Mouse (Mus musculus): ENCODE results near the gene Clk3. TPM values are rescaled to one million over a fixed set of nuclear protein-coding genes. Genes with fewer than 3 reads are reported as not detected.

Clk3 gene
- 64.7 and 80.3 TPM in 2 replicates for polyA plus RNA-seq (2015; fragmentation: Nextera tagmentation; extraction: Ambion mirVana)

DNA sequence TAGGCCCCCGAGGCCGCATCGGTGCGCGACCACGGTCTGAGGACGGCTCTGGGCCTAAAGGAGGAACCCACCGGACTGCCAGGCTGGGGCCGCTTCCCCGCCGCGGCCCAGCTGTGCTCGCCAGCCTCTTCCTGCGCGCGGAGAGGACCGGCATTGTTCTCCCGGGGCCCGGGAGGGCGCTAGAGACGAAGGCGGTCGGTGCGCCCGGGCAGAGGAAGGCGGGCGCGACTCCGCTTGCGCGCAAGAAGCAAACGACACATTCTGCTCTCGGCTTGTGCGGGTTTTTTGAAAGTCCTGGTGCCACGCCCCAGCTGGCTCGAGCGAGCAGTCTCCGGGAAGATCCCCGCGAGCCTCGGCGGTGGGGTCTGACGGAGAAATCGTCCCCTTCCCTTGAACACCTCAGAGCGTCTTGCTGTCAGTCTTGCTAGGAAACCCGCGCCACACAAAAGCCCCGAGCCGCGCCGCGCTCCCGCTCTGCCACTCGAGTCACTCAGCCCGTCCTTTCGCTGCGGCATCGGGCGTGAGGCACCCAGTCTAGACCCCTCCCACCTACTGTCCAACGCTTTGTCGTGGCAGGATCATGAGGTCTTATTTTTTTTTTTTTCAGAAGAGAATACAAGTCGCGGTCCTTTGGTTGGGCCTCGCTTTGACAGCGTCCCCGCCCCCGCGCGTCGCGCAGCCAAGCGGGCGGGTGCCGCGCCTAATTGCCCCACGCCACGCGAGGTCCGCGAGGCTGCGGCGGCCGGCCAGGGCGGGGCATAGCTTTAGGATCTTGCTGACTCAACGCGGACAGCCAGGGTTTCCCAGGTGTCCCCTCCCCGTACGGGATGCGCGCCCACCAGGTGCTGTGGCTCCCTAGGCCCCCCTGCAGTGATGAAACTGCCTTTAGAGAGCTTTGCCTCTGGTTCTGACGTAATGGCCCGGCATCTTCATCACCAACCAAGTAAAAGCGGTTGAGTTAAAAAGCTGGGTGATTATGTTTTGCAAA, at the start of gene Clk3:
Gene Clk3 (minus strand): TSS at position 497 of the 988 bp plus-strand sequence.
- peaks cover 12% of the 10 kb centered on the region for H3K36me3 ChIP-seq
- peaks cover 40% of the 10 kb centered on the region for H3K4me1 ChIP-seq
- H3K9me3 ChIP-seq: no peaks in the 10 kb centered on the region
- H3K27ac ChIP-seq: peak within 1 kb of the TSS; percentile 97
- H3K4me2 ChIP-seq: peak within 1 kb of the TSS; percentile 93
- peak; percentile 52; the same call in 1 of the 2 replicates for ATAC-seq (ENCODE audit: insufficient number of reproducible peaks, low FRiP score, low TSS enrichment, low read depth)
- WGBS: under 1% methylated on average over 92 of the region's 93 CpGs
- peak within 1 kb of the TSS; percentile 82 for H3K4me3 ChIP-seq
- H3K9ac ChIP-seq: peak within 1 kb of the TSS; percentile 82
- H3K27me3 ChIP-seq: no peaks in the 10 kb centered on the region

GRCm38 (mm10) chr9:57814866-57815265, 49.2 kb upstream of the Clk3 start:
- H3K9ac ChIP-seq: no peak overlapping the region
- WGBS: 17% methylated on average over 3 of the region's 3 CpGs
- H3K4me2 ChIP-seq: no peak overlapping the region
- 0 out of 2 replicates have a peak, but pooled peaks cover 5% of the 10 kb centered on the region for H3K27me3 ChIP-seq
- no peak overlapping the region for H3K4me3 ChIP-seq
- ATAC-seq (ENCODE audit: insufficient number of reproducible peaks, low FRiP score, low TSS enrichment, low read depth): no peak
- H3K36me3 ChIP-seq: no peaks in the 10 kb centered on the region
- no peak overlapping the region for H3K27ac ChIP-seq
- H3K9me3 ChIP-seq: no peaks in the 10 kb centered on the region
- H3K4me1 ChIP-seq: peaks cover 48% of the 10 kb centered on the region

- Histone ChIP-seq H3K4me3 (no peak overlapping the region), H3K9me3 (no peaks in the 10 kb centered on the region), H3K27ac (no peak overlapping the region), H3K4me1 (peaks cover 53% of the 10 kb centered on the region), H3K27me3 (0 out of 2 replicates have a peak, but pooled peaks cover 5% of the 10 kb centered on the region), H3K9ac (no peak overlapping the region), H3K4me2 (no peak overlapping the region), H3K36me3 (no peaks in the 10 kb centered on the region)
- no peak for ATAC-seq (ENCODE audit: insufficient number of reproducible peaks, low FRiP score, low TSS enrichment, low read depth)
- 29% methylated on average over 1 of the region's 1 CpGs for WGBS
These were observed 48.4 kb upstream of the Clk3 start for GRCm38 (mm10) chr9:57814014-57814413.

- Histone ChIP-seq H3K9ac (no peak overlapping the region), H3K4me2 (no peak overlapping the region), H3K9me3 (no peaks in the 10 kb centered on the region), H3K27me3 (0 out of 2 replicates have a peak, but pooled peaks cover 5% of the 10 kb centered on the region), H3K4me3 (no peak overlapping the region), H3K4me1 (peaks cover 60% of the 10 kb centered on the region), H3K27ac (no peak overlapping the region), H3K36me3 (no peaks in the 10 kb centered on the region)
- WGBS: 23% methylated on average over 8 of the region's 8 CpGs
- ATAC-seq (ENCODE audit: insufficient number of reproducible peaks, low FRiP score, low TSS enrichment, low read depth): no peak
These were observed 46.4 kb upstream of the Clk3 start for GRCm38 (mm10) chr9:57811793-57812733.

DNA sequence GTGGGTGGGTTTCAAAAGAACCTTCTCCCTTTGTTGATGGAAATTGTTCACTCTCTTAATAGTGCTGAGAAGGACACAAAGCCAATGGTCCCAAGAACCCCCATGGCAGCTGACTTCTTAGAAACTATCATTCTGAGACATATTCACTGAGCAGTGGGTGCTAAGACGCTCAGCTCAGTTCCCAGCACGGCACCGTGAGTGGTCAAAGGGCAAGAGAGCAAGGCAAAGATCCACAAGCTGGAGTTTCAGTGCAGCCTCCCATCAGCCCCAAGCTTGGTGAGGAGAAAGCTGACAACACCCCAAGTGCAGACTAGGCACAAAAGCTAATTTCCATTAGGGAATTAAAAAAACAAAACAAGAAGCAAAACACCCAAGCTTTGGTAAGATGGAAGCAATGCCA, 45.0 kb upstream of the Clk3 start:
- WGBS: 82% methylated on average over 3 of the region's 3 CpGs
- Histone ChIP-seq H3K4me1 (peaks cover 47% of the 10 kb centered on the region), H3K36me3 (no peaks in the 10 kb centered on the region), H3K4me3 (no peak overlapping the region), H3K27me3 (0 out of 2 replicates have a peak, but pooled peaks cover 5% of the 10 kb centered on the region), H3K4me2 (no peak overlapping the region), H3K9ac (no peak overlapping the region), H3K9me3 (no peaks in the 10 kb centered on the region), H3K27ac (no peak overlapping the region)
- ATAC-seq (ENCODE audit: insufficient number of reproducible peaks, low FRiP score, low TSS enrichment, low read depth): no peak

- Histone ChIP-seq H3K9ac (no peak overlapping the region), H3K4me2 (no peak overlapping the region), H3K27ac (no peak overlapping the region), H3K27me3 (0 out of 2 replicates have a peak, but pooled peaks cover 5% of the 10 kb centered on the region), H3K36me3 (no peaks in the 10 kb centered on the region), H3K9me3 (no peaks in the 10 kb centered on the region), H3K4me1 (peaks cover 36% of the 10 kb centered on the region), H3K4me3 (no peak overlapping the region)
- no peak for ATAC-seq (ENCODE audit: insufficient number of reproducible peaks, low FRiP score, low TSS enrichment, low read depth)
- WGBS: 34% methylated on average over 5 of the region's 5 CpGs
These were observed 43.2 kb upstream of the Clk3 start for GRCm38 (mm10) chr9:57808771-57809310.

GRCm38 (mm10) chr9:57807174-57807651, 41.6 kb upstream of the Clk3 start:
- no peak for ATAC-seq (ENCODE audit: insufficient number of reproducible peaks, low FRiP score, low TSS enrichment, low read depth)
- Histone ChIP-seq H3K4me2 (no peak overlapping the region), H3K36me3 (no peaks in the 10 kb centered on the region), H3K27me3 (0 out of 2 replicates have a peak, but pooled peaks cover 5% of the 10 kb centered on the region), H3K9me3 (no peaks in the 10 kb centered on the region), H3K9ac (no peak overlapping the region), H3K4me3 (no peak overlapping the region), H3K27ac (no peak overlapping the region), H3K4me1 (peaks cover 23% of the 10 kb centered on the region)
- WGBS: 48% methylated on average over 4 of the region's 4 CpGs

- H3K4me1 ChIP-seq: peaks cover 21% of the 10 kb centered on the region
- WGBS: 45% methylated on average over 1 of the region's 1 CpGs
- no peak overlapping the region for H3K27ac ChIP-seq
- H3K9me3 ChIP-seq: no peaks in the 10 kb centered on the region
- H3K4me3 ChIP-seq: no peak overlapping the region
- no peak overlapping the region for H3K9ac ChIP-seq
- no peak for ATAC-seq (ENCODE audit: insufficient number of reproducible peaks, low FRiP score, low TSS enrichment, low read depth)
- 0 out of 2 replicates have a peak, but pooled peaks cover 5% of the 10 kb centered on the region for H3K27me3 ChIP-seq
- H3K36me3 ChIP-seq: no peaks in the 10 kb centered on the region
- H3K4me2 ChIP-seq: no peak overlapping the region
These were observed 40.4 kb upstream of the Clk3 start for GRCm38 (mm10) chr9:57806066-57806481.

DNA sequence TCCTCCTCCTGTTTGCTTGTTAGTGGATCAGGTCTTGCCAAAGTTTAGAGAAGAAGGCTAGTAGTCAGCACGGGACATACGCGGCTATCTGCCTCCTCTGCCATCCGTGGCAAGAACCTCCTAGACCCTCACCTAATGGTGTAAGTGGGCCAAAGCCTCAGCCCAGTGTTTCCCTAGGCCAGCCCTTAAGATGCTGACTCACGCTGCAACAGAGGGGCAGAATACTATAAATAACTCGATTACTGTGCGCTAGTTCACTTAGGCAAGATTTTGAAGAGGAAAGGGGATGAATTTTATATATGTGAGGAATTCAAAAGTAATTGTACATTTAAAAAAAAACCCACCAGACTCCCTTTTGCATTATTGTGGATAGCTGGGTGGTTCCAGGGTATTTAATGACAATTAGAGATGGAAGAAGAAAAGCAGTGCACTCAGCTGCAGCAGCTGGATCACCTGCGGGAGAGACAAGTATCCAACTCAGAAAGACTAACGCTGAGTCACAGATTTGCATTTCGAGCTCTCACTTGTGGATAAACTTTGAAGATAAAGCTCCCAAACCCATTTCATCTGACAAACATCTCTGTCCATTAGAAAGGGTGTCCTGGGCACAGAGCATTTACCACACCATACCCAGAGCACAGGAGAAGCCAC, 39.6 kb upstream of the Clk3 start:
- Histone ChIP-seq H3K27me3 (0 out of 2 replicates have a peak, but pooled peaks cover 2% of the 10 kb centered on the region), H3K9me3 (no peaks in the 10 kb centered on the region), H3K27ac (no peak overlapping the region), H3K4me3 (no peak overlapping the region), H3K36me3 (no peaks in the 10 kb centered on the region), H3K4me1 (peaks cover 21% of the 10 kb centered on the region), H3K4me2 (no peak overlapping the region), H3K9ac (no peak overlapping the region)
- ATAC-seq (ENCODE audit: insufficient number of reproducible peaks, low FRiP score, low TSS enrichment, low read depth): no peak
- 72% methylated on average over 10 of the region's 10 CpGs for WGBS

DNA sequence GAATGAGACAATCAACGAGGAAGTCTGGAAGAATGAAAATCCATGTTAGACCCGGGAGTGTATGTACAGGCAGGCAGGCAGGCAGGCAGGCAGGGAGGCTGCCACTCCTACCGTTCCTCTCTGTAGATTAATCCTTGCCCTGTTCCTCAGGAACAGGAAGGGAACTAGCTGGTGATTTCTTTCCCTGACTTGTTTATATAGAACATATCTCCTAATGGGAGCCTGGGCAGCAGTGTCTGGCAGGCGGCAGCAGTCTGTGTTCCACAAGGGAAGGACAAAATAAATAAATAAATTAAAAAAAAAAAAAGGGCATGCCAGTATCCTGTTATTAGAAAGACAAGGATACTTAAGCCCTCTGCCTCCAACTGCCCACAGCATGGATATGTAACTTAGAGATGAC, 38.2 kb upstream of the Clk3 start:
- WGBS: 19% methylated on average over 4 of the region's 4 CpGs
- Histone ChIP-seq H3K4me3 (no peak overlapping the region), H3K27me3 (no peaks in the 10 kb centered on the region), H3K27ac (no peak overlapping the region), H3K9ac (no peak overlapping the region), H3K4me2 (no peak overlapping the region), H3K4me1 (peaks cover 18% of the 10 kb centered on the region), H3K9me3 (no peaks in the 10 kb centered on the region), H3K36me3 (no peaks in the 10 kb centered on the region)
- no peak for ATAC-seq (ENCODE audit: insufficient number of reproducible peaks, low FRiP score, low TSS enrichment, low read depth)

DNA sequence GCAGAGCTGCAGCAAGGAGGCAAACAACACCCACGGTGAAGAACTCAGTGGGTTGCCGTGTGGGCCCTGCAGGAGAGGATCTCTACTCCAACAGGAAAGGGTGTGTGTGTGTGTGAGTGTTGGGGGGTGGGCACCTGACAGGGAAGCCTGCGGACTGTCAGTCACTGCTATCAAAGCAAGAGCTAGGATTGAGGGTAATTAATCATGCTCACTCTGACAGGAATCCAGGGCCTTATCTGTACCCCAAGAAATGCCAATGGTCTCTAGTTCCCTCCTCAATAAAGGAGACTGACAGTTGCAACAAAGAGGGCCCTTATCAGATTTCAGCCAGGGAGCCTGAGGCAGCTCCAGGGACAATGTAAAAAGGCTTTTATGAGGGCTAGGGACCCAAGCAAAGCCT, 37.4 kb upstream of the Clk3 start:
- 16% methylated on average over 3 of the region's 3 CpGs for WGBS

More for the DNA sequence above, 37.4 kb upstream of the Clk3 start:
- Histone ChIP-seq H3K36me3 (no peaks in the 10 kb centered on the region), H3K9me3 (no peaks in the 10 kb centered on the region), H3K4me1 (peaks cover 15% of the 10 kb centered on the region), H3K27ac (no peak overlapping the region), H3K27me3 (no peaks in the 10 kb centered on the region), H3K4me2 (no peak overlapping the region), H3K9ac (no peak overlapping the region), H3K4me3 (no peak overlapping the region)
- ATAC-seq (ENCODE audit: insufficient number of reproducible peaks, low FRiP score, low TSS enrichment, low read depth): no peak

Data from limb, embryonic 15.5 days (tissue).